Comparison of ENCODE assay signal across 22 mouse cellular contexts in genomic region chr2:68342122-68342646, GRCm38 (mm10).
DNase-seq lines count a peak whose midpoint lies in the region; ATAC-seq and TF ChIP-seq lines count a peak whose summit lies in the region.
"Had no signal": no experiment of that assay in that cellular context is flagged by ENCODE, and none has a peak within 500 bp of the region (broad histone marks: within the 10 kb centered on the region; RNA-seq: fewer than 3 reads in every experiment).

No protein-coding gene starts in this region.

- no peaks in the 10 kb centered on the region for H3K27me3 ChIP-seq in kidney, adult 2 months (replicated peaks; ENCODE audit: control insufficient read depth, insufficient read depth, low read length)
- no peaks in the 10 kb centered on the region for H3K27me3 ChIP-seq in kidney, embryonic 15.5 days
- H3K27me3 ChIP-seq in Patski, result no peaks in the 10 kb centered on the region
- H3K27me3 ChIP-seq in kidney, embryonic 16.5 days (ENCODE audit: insufficient read depth, low read length), result no peaks in the 10 kb centered on the region
- no peaks in the 10 kb centered on the region for H3K27me3 ChIP-seq in midbrain, embryonic 10.5 days (ENCODE audit: low read depth, poor library complexity, severe bottlenecking)
- H3K27me3 ChIP-seq: CH12.LX; embryonic facial prominence, embryonic 15.5 days; heart, embryonic 13.5 days; hindbrain, embryonic 12.5 days had no signal

- H3K9ac ChIP-seq in kidney, embryonic 15.5 days, result no peak overlapping the region
- H3K9ac ChIP-seq in kidney, embryonic 16.5 days (replicated peaks; ENCODE audit: low read length), result no peak overlapping the region
- H3K9ac ChIP-seq: embryonic facial prominence, embryonic 15.5 days; heart, embryonic 13.5 days; hindbrain, embryonic 12.5 days had no signal

- TF ChIP-seq CTCF in kidney, adult 2 months (conservative IDR thresholded peaks at IDR 0.05; ENCODE audit: insufficient read depth, insufficient read length, low read depth, low read length), result no peak
- TF ChIP-seq CTCF in Patski (IDR thresholded peaks at IDR 0.05), result no peak

- H3K27ac ChIP-seq in kidney, adult 2 months (ENCODE audit: insufficient read depth, low read depth, low read length), result no peak overlapping the region
- H3K27ac ChIP-seq in kidney, embryonic 15.5 days, result no peak overlapping the region
- no peak overlapping the region for H3K27ac ChIP-seq in kidney, embryonic 16.5 days (ENCODE audit: low read length)
- H3K27ac ChIP-seq in midbrain, embryonic 10.5 days (replicated peaks), result no peak overlapping the region
- H3K27ac ChIP-seq: embryonic facial prominence, embryonic 15.5 days; forebrain, embryonic 10.5 days; gastrocnemius, adult 2 months; heart, embryonic 13.5 days; hindbrain, embryonic 12.5 days had no signal

- no peak overlapping the region for H3K4me3 ChIP-seq in kidney, adult 2 months (ENCODE audit: insufficient read depth, low read depth, low read length)
- H3K4me3 ChIP-seq in kidney, embryonic 15.5 days (replicated peaks), result no peak overlapping the region
- H3K4me3 ChIP-seq in kidney, embryonic 16.5 days (ENCODE audit: low read length), result no peak overlapping the region
- H3K4me3 ChIP-seq in midbrain, embryonic 10.5 days, result no peak overlapping the region
- H3K4me3 ChIP-seq: embryonic facial prominence, embryonic 15.5 days; erythroblast, embryonic 14.5 days; forebrain, embryonic 10.5 days; gastrocnemius, adult 2 months; heart, embryonic 13.5 days; hindbrain, embryonic 12.5 days had no signal

- no peaks in the 10 kb centered on the region for H3K9me3 ChIP-seq in kidney, embryonic 15.5 days (replicated peaks)
- H3K9me3 ChIP-seq in kidney, embryonic 16.5 days (ENCODE audit: low read length), result no peaks in the 10 kb centered on the region
- H3K9me3 ChIP-seq in midbrain, embryonic 10.5 days (replicated peaks), result no peaks in the 10 kb centered on the region
- H3K9me3 ChIP-seq: embryonic facial prominence, embryonic 15.5 days; forebrain, embryonic 10.5 days; heart, embryonic 13.5 days; hindbrain, embryonic 12.5 days had no signal

- no peak for TF ChIP-seq POLR2A in kidney, adult 2 months (IDR thresholded peaks at IDR 0.05; ENCODE audit: low read depth, low read length)

- H3K36me3 ChIP-seq in kidney, adult 2 months (ENCODE audit: control insufficient read depth, insufficient read depth, low read length), result no peaks in the 10 kb centered on the region
- peaks cover 23% of the 10 kb centered on the region; the same call in 1 of the 2 replicates for H3K36me3 ChIP-seq in kidney, embryonic 15.5 days
- H3K36me3 ChIP-seq in kidney, embryonic 16.5 days (ENCODE audit: insufficient read depth, low read length), result no peaks in the 10 kb centered on the region
- peaks cover 50% of the 10 kb centered on the region for H3K36me3 ChIP-seq in midbrain, embryonic 10.5 days

- in situ Hi-C loops in Patski (cut with MboI; ENCODE audit: low pct_unique_long_range_greater_than_20kb), result loop anchor here (10.0 to 25.0 kb wide), 8 partner anchors 97 to 1530 kb away; no protein-coding TSS in a partner anchor

- no peak for ATAC-seq in kidney, embryonic 15.5 days (replicated peaks; ENCODE audit: low FRiP score)
- ATAC-seq in Patski, result peak; percentile 95
- ATAC-seq in kidney, embryonic 16.5 days (ENCODE audit: low FRiP score, low TSS enrichment), result peak; percentile 47; the same call in 1 of the 2 replicates
- ATAC-seq: forebrain, embryonic 14.5 days; hindbrain, embryonic 16.5 days had no signal

- POLR2A ChIA-PET in Patski (lab: Charles Lee), result interaction anchor here (0.6 kb wide), 1 partner anchor 50 kb away, joined by 3 read pairs; no protein-coding TSS in a partner anchor

- 65% methylated on average over 7 of the region's 7 CpGs for WGBS in kidney, adult 2 months
- 85% methylated on average over 7 of the region's 7 CpGs for WGBS in kidney, embryonic 15.5 days
- WGBS in kidney, embryonic 16.5 days, result 81% methylated on average over 7 of the region's 7 CpGs
- WGBS in midbrain, embryonic 10.5 days, result 89% methylated on average over 7 of the region's 7 CpGs

- DNase-seq in adrenal gland, postnatal 10 days, result peak; percentile 52
- DNase-seq in adrenal gland, postnatal 4 days (ENCODE audit: low spot score in 2 of 2), result no peak
- DNase-seq in kidney, adult 2 months, result peak; percentile 80
- DNase-seq in Patski (ENCODE audit: low read depth, low spot score), result peak; percentile 68
- no peak for DNase-seq in thymus, postnatal 36 days
- no peak for DNase-seq in midbrain, embryonic 10.5 days (ENCODE audit: low spot score)
- DNase-seq: cerebellum, adult 8-10 months; cerebellum, postnatal 14 days; embryo, embryonic 11 days; gastrocnemius, adult 2 months; gastrocnemius, postnatal 25 days; heart, postnatal 4 days had no signal

- H3K4me2 ChIP-seq in kidney, embryonic 15.5 days, result no peak overlapping the region
- H3K4me2 ChIP-seq in kidney, embryonic 16.5 days (replicated peaks; ENCODE audit: low read depth, low read length), result no peak overlapping the region
- H3K4me2 ChIP-seq: embryonic facial prominence, embryonic 15.5 days; heart, embryonic 13.5 days; hindbrain, embryonic 12.5 days had no signal

- CTCF ChIA-PET in Patski (lab: Charles Lee), result no interaction called here

- no peaks in the 10 kb centered on the region for H3K4me1 ChIP-seq in kidney, adult 2 months (ENCODE audit: control insufficient read depth, insufficient read depth, low read length)
- 0 out of 2 replicates have a peak, but pooled peaks cover 3% of the 10 kb centered on the region for H3K4me1 ChIP-seq in kidney, embryonic 15.5 days
- peaks cover 4% of the 10 kb centered on the region; the same call in 1 of the 2 replicates for H3K4me1 ChIP-seq in kidney, embryonic 16.5 days (ENCODE audit: insufficient read depth, low read length)
- peaks cover 23% of the 10 kb centered on the region for H3K4me1 ChIP-seq in midbrain, embryonic 10.5 days
- H3K4me1 ChIP-seq: embryonic facial prominence, embryonic 15.5 days; heart, embryonic 13.5 days had no signal

Comparison
In these comparisons a context has a peak if more than half of its experiments do, and no peak if none do; other contexts are left out.
1. DNase-seq: peak in adrenal gland, postnatal 10 days (single experiment), kidney, adult 2 months (single experiment) and Patski (single experiment); none in adrenal gland, postnatal 4 days (0 of 2), thymus, postnatal 36 days (0 of 2) and midbrain, embryonic 10.5 days (single experiment).